Mouse (Mus musculus): ENCODE measurements around the gene Fkbp8.

- TF ChIP-seq CTCF (conservative IDR thresholded peaks at IDR 0.05; ENCODE audit: low read length) = no peak
- no peak for TF ChIP-seq POU5F1 (IDR thresholded peaks at IDR 0.05; ENCODE audit: borderline replicate concordance, low read length)
Observed at GRCm38 (mm10) chr8:70500386-70501301, 26.9 kb upstream of the Fkbp8 start.

All from E14TG2a.4 (cell line).